Mouse (Mus musculus) lung, postnatal 0 days (tissue): ENCODE results near the gene Phldb2. TPM values are rescaled to one million over a fixed set of nuclear protein-coding genes. Genes with fewer than 3 reads are reported as not detected.
A peak's percentile ranks its signal among the peaks of the same experiment; 100 is the strongest.

Source experiments
- ATAC-seq: fragments of 200-750 bp; cut with Nextera tagmentation; 2 replicates; pipeline ENCODE4 v1.8.0; 2017; ENCODE audit warnings: moderate library complexity
- DNase-seq: peaks from one replicate; pipeline ENCODE4 v3.0.0-alpha.2; 2016; ENCODE audit warnings: low spot score
- H3K27ac ChIP-seq: fragments of 300-500 bp; sonication (generic); 2 replicates; pipeline ENCODE4 v1.5.1; 2014; ENCODE audit warnings: antibody characterized with exemption, mild to moderate bottlenecking, low read length, mixed read lengths
- H3K27me3 ChIP-seq: fragments of 300-500 bp; sonication (generic); replicated peaks from 2 replicates; pipeline ENCODE4 v1.6.1; 2014; ENCODE audit warnings: low read length, mixed read lengths; ENCODE audit not compliant: insufficient read depth
- H3K36me3 ChIP-seq: fragments of 300-500 bp; sonication (generic); 2 replicates; pipeline ENCODE4 v1.6.1; 2014; ENCODE audit warnings: low read length, mixed read lengths; ENCODE audit not compliant: insufficient read depth
- H3K4me1 ChIP-seq: fragments of 300-500 bp; sonication (generic); 2 replicates; pipeline ENCODE4 v1.6.1; 2014; ENCODE audit warnings: antibody characterized with exemption, low read depth, low read length, mixed read lengths; ENCODE audit not compliant: insufficient read depth
- H3K4me2 ChIP-seq: fragments of 300-500 bp; sonication (generic); replicated peaks from 2 replicates; pipeline ENCODE4 v1.6.1; 2014; ENCODE audit warnings: low read depth, mild to moderate bottlenecking, low read length, moderate library complexity, mixed read lengths
- H3K4me3 ChIP-seq: fragments of 300-500 bp; sonication (generic); 2 replicates; pipeline ENCODE4 v1.5.1; 2014; ENCODE audit warnings: low read depth, low read length
- H3K9ac ChIP-seq: fragments of 300-500 bp; sonication (generic); replicated peaks from 2 replicates; pipeline ENCODE4 v1.6.1; 2014; ENCODE audit warnings: low read depth, mild to moderate bottlenecking
- H3K9me3 ChIP-seq: fragments of 300-500 bp; sonication (generic); 2 replicates; pipeline ENCODE4 v1.6.1; 2016; ENCODE audit warnings: low read length, mixed read lengths
- CTCF ChIP-seq: IDR thresholded peaks from 2 replicates; pipeline ENCODE4 v1.5.1; 2016; ENCODE audit warnings: antibody characterized with exemption, mild to moderate bottlenecking
- EP300 ChIP-seq: IDR thresholded peaks from 2 replicates; pipeline ENCODE4 v1.6.1; 2016; ENCODE audit warnings: antibody characterized with exemption, mild to moderate bottlenecking, control low read depth
- WGBS: fragments of 180-500 bp; shearing (Covaris S2); extraction: QIAGEN DNeasy Blood & Tissue Kit; methylation state at CpG from one replicate; pipeline ENCODE4 v1.1.7; 2014; 5-methylcytosine and 5-hydroxymethylcytosine counted together
- polyA plus RNA-seq: library from polyadenylated mRNA; unstranded; fragments of >200 nt; fragmentation: Nextera tagmentation; extraction: Ambion mirVana; gene quantifications from 2 replicates; pipeline ENCODE4 v1.2.1, GENCODE M21; 2015

Gene Phldb2
- polyA plus RNA-seq, 1 experiment from 2014 or later = 54.2 TPM

DNA sequence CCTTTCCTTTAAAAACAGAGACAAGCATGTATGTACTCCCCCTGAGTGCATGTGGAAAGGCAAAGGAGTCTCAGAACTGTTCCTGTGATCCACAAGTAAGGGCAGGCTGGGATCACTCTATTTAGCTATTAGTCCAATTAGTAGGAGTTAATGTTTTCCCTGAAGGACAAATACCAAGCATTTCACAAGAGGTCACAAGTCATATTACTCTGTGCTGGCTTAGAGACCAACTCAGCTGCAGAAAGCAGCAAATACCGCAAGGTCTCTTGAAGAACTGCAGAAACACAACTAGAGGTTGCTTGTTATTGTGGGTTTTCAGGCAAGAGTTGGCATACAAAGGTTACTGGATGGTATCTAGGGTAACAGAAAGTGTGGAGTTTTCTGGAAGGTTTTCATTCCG, 59.6 kb downstream of the Phldb2 start:
- peak overlapping the region; percentile 58 for H3K27ac ChIP-seq

DNA sequence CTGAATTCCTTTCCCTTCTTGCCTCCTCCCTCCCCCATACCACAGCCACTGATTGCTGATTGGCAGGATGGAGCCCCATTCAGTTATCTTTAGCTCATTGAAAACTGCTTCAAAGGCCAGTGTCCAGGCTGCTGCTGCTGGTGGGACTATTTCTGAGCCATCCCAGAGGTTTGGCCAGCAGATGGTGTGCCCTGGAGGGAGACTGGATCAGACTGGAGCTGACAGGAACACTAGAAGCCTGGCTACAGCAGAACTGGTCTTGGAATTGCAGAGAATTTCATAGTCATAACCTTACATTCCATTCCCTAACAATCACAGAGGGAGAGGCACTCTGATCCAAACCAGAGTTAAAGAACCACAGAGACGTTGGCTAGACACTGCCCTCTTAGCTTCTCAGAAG, 60.5 kb downstream of the Phldb2 start:
- 21% methylated on average over 1 of the region's 1 CpGs for WGBS
- Histone ChIP-seq H3K27ac (peak overlapping the region; percentile 58; the same call in 1 of the 2 replicates), H3K4me3 (no peak overlapping the region), H3K9me3 (no peaks in the 10 kb centered on the region), H3K36me3 (no peaks in the 10 kb centered on the region), H3K9ac (no peak overlapping the region), H3K4me2 (no peak overlapping the region), H3K27me3 (no peaks in the 10 kb centered on the region), H3K4me1 (peaks cover 8% of the 10 kb centered on the region; the same call in 1 of the 2 replicates)
- no peak; the same call in 1 of the 2 replicates for TF ChIP-seq EP300
- TF ChIP-seq CTCF = peak; percentile 29
- DNase-seq (peak; percentile 72), ATAC-seq (peak; percentile 70)

More for the DNA sequence above, 59.6 kb downstream of the Phldb2 start:
- no peak overlapping the region for H3K9ac ChIP-seq
- no peak overlapping the region for H3K4me2 ChIP-seq
- WGBS = 45% methylated on average over 2 of the region's 2 CpGs
- TF ChIP-seq EP300 (no peak), CTCF (no peak)
- no peak overlapping the region for H3K4me3 ChIP-seq
- no peaks in the 10 kb centered on the region for H3K9me3 ChIP-seq
- no peaks in the 10 kb centered on the region for H3K27me3 ChIP-seq
- peak; percentile 64 for ATAC-seq
- peaks cover 8% of the 10 kb centered on the region; the same call in 1 of the 2 replicates for H3K4me1 ChIP-seq
- H3K36me3 ChIP-seq = no peaks in the 10 kb centered on the region
- DNase-seq = peak; percentile 80

DNA sequence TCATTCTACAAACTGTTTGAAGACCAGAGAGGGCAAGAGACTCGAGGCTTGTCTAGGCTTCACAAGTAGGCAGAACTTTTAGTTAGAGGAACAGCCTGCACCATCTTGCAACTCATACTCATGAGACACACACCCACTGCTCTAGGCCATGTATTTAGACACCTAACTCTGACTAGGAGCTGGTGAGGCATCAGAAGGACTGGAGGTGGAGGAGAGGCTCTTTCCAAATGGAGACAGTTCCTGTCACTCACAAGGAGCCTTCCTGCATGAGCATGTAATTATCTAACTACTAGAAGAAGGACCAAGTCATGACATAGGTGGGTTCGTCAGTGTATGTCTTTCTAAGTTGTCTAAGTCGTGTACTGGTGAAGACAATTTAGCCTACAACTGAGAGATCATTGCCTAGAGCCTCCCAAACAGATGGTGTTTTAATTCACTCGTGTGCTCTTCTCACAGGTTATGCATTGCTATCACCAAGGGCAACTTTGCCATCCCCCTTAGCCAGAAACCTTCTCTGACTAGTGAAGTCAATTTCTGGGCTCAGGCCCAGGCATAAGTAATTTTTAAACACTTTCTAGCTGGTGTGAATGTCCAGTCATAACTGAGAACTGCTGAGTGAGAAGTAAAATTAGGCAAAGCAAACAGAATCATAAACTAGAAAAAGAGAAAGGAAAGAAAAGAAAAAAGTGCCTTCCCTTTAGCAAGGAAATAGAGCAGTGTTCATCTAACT, 62.8 kb downstream of the Phldb2 start:
- Histone ChIP-seq H3K27ac (no peak overlapping the region), H3K9me3 (no peaks in the 10 kb centered on the region), H3K9ac (no peak overlapping the region), H3K4me2 (no peak overlapping the region), H3K36me3 (no peaks in the 10 kb centered on the region), H3K4me3 (no peak overlapping the region), H3K27me3 (no peaks in the 10 kb centered on the region), H3K4me1 (peaks cover 8% of the 10 kb centered on the region; the same call in 1 of the 2 replicates)
- TF ChIP-seq EP300 (no peak), CTCF (no peak)
- WGBS = 69% methylated on average over 4 of the region's 4 CpGs
- ATAC-seq = no peak
- DNase-seq = no peak

DNA sequence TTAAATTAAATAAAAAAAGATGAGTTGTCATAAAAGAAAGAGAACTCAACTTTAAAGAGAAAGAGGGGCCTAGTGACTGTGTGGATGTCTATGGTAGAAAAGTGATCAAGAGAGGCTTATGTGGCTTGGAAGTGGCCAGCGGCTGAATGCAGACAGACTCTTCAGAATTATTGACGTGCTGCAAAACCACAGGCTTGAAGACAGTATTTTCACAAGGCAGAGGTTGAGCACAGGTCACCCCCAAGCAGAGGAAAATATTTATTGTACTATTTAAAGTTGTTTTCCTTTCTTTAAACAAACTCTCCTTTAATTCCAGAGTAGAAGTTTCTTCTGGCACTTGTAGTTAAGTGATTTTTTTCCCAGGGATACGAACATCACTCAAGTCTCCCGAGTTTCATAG, 63.8 kb downstream of the Phldb2 start:
- no peak overlapping the region for H3K4me3 ChIP-seq
- H3K27ac ChIP-seq = no peak overlapping the region
- WGBS = 13% methylated on average over 4 of the region's 4 CpGs
- H3K4me2 ChIP-seq = no peak overlapping the region
- no peaks in the 10 kb centered on the region for H3K9me3 ChIP-seq
- TF ChIP-seq CTCF (no peak), EP300 (peak; percentile 77)
- H3K4me1 ChIP-seq = peaks cover 8% of the 10 kb centered on the region; the same call in 1 of the 2 replicates
- ATAC-seq (peak; percentile 42; the same call in 1 of the 2 replicates), DNase-seq (peak; percentile 50)
- no peaks in the 10 kb centered on the region for H3K27me3 ChIP-seq
- no peak overlapping the region for H3K9ac ChIP-seq
- H3K36me3 ChIP-seq = no peaks in the 10 kb centered on the region

DNA sequence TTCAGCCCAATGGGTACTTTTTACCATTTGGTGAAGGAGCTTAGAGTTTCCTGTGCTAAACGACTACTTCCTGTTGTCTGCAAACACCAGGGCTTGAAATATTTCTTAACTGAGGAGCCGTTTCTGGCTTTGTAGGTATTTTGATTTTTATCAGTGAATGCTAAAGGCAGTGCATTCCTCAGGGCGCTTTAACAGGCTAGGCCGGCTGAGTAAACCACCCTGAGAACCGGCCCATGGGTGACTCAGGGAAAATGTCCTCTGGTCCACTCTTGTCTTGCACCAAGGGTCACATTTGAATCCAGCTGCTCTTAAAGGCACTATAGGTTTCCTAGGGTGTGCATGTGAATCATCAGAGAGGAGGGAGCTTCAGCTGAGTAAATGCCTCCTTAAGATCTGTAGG, 66.8 kb downstream of the Phldb2 start:
- Histone ChIP-seq H3K4me2 (no peak overlapping the region), H3K9ac (no peak overlapping the region), H3K27ac (peak overlapping the region; percentile 54; the same call in 1 of the 2 replicates), H3K27me3 (no peaks in the 10 kb centered on the region), H3K9me3 (no peaks in the 10 kb centered on the region), H3K4me1 (peaks cover 8% of the 10 kb centered on the region; the same call in 1 of the 2 replicates), H3K36me3 (no peaks in the 10 kb centered on the region), H3K4me3 (no peak overlapping the region)
- peak; percentile 78 for DNase-seq
- peak; percentile 91 for ATAC-seq
- TF ChIP-seq CTCF = no peak
- peak; percentile 89 for TF ChIP-seq EP300
- WGBS = 32% methylated on average over 5 of the region's 5 CpGs

DNA sequence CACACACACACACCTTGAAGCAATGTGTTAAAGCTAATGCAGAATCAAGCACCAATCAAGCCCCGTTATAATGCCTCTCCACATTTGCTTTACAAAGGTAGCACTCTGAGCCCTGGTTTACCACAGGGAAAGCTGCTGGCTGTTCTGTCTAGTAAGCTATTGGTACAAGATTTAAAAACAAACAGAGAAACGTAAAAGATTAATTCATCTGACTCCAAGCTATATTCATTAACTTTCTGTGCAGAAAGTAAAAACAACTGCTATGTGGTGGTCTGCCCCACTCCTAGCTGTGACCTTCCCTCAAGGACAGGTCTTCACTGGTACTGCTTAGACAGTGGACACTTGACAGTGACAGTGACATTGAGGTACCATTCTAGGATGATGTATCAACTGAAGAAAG, 69.2 kb downstream of the Phldb2 start:
- no peak overlapping the region for H3K4me3 ChIP-seq
- DNase-seq (no peak), ATAC-seq (no peak)
- H3K27ac ChIP-seq = no peak overlapping the region
- 58% methylated on average over 2 of the region's 2 CpGs for WGBS
- TF ChIP-seq EP300 (no peak), CTCF (no peak)
- H3K4me1 ChIP-seq = no peaks in the 10 kb centered on the region
- no peaks in the 10 kb centered on the region for H3K27me3 ChIP-seq
- no peaks in the 10 kb centered on the region for H3K36me3 ChIP-seq
- H3K4me2 ChIP-seq = no peak overlapping the region
- no peaks in the 10 kb centered on the region for H3K9me3 ChIP-seq
- no peak overlapping the region for H3K9ac ChIP-seq
